Mouse (Mus musculus): ENCODE data around the gene Rnf213. TPM values are rescaled to one million over a fixed set of nuclear protein-coding genes. Genes with fewer than 3 reads are reported as not detected.
A peak's percentile ranks its signal among the peaks of the same experiment; 100 is the strongest.

Rnf213 gene
- polyA plus RNA-seq, 1 experiment from 2014 or later, result 1.0 TPM

- H3K27ac ChIP-seq (ENCODE audit: low read depth, low read length), result no peak overlapping the region
- H3K4me3 ChIP-seq (ENCODE audit: low read length), result no peak overlapping the region
- no peaks in the 10 kb centered on the region for H3K36me3 ChIP-seq (ENCODE audit: control insufficient read depth, insufficient read depth, low read length)
- no peak for ATAC-seq
- no peak overlapping the region for H3K4me2 ChIP-seq (ENCODE audit: low read length)
- H3K4me1 ChIP-seq (ENCODE audit: control insufficient read depth, insufficient read depth, low read depth, low read length), result no peaks in the 10 kb centered on the region
- H3K9me3 ChIP-seq (ENCODE audit: control insufficient read depth, low read length), result no peaks in the 10 kb centered on the region
- no peak overlapping the region for H3K9ac ChIP-seq (ENCODE audit: low read depth, low read length)
- 86% methylated on average over 4 of the region's 4 CpGs for WGBS
- H3K27me3 ChIP-seq (replicated peaks; ENCODE audit: control insufficient read depth, insufficient read depth, low read length), result no peaks in the 10 kb centered on the region
Measured at GRCm38 (mm10) chr11:119456097-119456496, 63.2 kb downstream of the Rnf213 start.

- Histone ChIP-seq H3K36me3 (ENCODE audit: control insufficient read depth, insufficient read depth, low read length) (no peaks in the 10 kb centered on the region), H3K4me2 (ENCODE audit: low read length) (no peak overlapping the region), H3K27me3 (replicated peaks; ENCODE audit: control insufficient read depth, insufficient read depth, low read length) (no peaks in the 10 kb centered on the region), H3K27ac (ENCODE audit: low read depth, low read length) (no peak overlapping the region), H3K9me3 (ENCODE audit: control insufficient read depth, low read length) (no peaks in the 10 kb centered on the region), H3K4me1 (ENCODE audit: control insufficient read depth, insufficient read depth, low read depth, low read length) (no peaks in the 10 kb centered on the region), H3K9ac (ENCODE audit: low read depth, low read length) (no peak overlapping the region), H3K4me3 (ENCODE audit: low read length) (no peak overlapping the region)
- 90% methylated on average over 4 of the region's 4 CpGs for WGBS
- no peak for ATAC-seq
Measured at GRCm38 (mm10) chr11:119477876-119478275, 85.0 kb downstream of the Rnf213 start.

GRCm38 (mm10) chr11:119490861-119491689, 98.2 kb downstream of the Rnf213 start, which contains the start of gene Endov:
Gene Endov, plus strand, starts transcription at chr11:119491347.
- H3K27ac ChIP-seq (ENCODE audit: low read depth, low read length), result peak within 1 kb of the TSS; percentile 98
- H3K4me3 ChIP-seq (ENCODE audit: low read length), result peak within 1 kb of the TSS; percentile 58
- H3K27me3 ChIP-seq (replicated peaks; ENCODE audit: control insufficient read depth, insufficient read depth, low read length), result no peaks in the 10 kb centered on the region
- peak within 1 kb of the TSS; percentile 94 for H3K4me2 ChIP-seq (ENCODE audit: low read length)
- peak within 1 kb of the TSS; percentile 95 for H3K9ac ChIP-seq (ENCODE audit: low read depth, low read length)
- peak; percentile 97 for ATAC-seq
- H3K4me1 ChIP-seq (ENCODE audit: control insufficient read depth, insufficient read depth, low read depth, low read length), result peaks cover 21% of the 10 kb centered on the region
- no peaks in the 10 kb centered on the region; the same call in 1 of the 2 replicates for H3K36me3 ChIP-seq (ENCODE audit: control insufficient read depth, insufficient read depth, low read length)
- H3K9me3 ChIP-seq (ENCODE audit: control insufficient read depth, low read length), result no peaks in the 10 kb centered on the region
- under 1% methylated on average over 63 of the region's 66 CpGs for WGBS

GRCm38 (mm10) chr11:119491690-119492087, 98.8 kb downstream of the Rnf213 start:
- no peaks in the 10 kb centered on the region; the same call in 1 of the 2 replicates for H3K36me3 ChIP-seq (ENCODE audit: control insufficient read depth, insufficient read depth, low read length)
- peak; percentile 32; the same call in 1 of the 2 replicates for ATAC-seq
- WGBS, result 6% methylated on average over 26 of the region's 27 CpGs
- H3K4me2 ChIP-seq (ENCODE audit: low read length), result peak overlapping the region; percentile 94
- peaks cover 21% of the 10 kb centered on the region for H3K4me1 ChIP-seq (ENCODE audit: control insufficient read depth, insufficient read depth, low read depth, low read length)
- H3K27me3 ChIP-seq (replicated peaks; ENCODE audit: control insufficient read depth, insufficient read depth, low read length), result no peaks in the 10 kb centered on the region
- peak overlapping the region; percentile 95 for H3K9ac ChIP-seq (ENCODE audit: low read depth, low read length)
- peak overlapping the region; percentile 58 for H3K4me3 ChIP-seq (ENCODE audit: low read length)
- H3K27ac ChIP-seq (ENCODE audit: low read depth, low read length), result peak overlapping the region; percentile 98
- H3K9me3 ChIP-seq (ENCODE audit: control insufficient read depth, low read length), result no peaks in the 10 kb centered on the region

- ATAC-seq, result no peak
- Histone ChIP-seq H3K9ac (ENCODE audit: low read depth, low read length) (peak overlapping the region; percentile 18), H3K4me1 (ENCODE audit: control insufficient read depth, insufficient read depth, low read depth, low read length) (peaks cover 21% of the 10 kb centered on the region), H3K27ac (ENCODE audit: low read depth, low read length) (no peak overlapping the region), H3K4me2 (ENCODE audit: low read length) (peak overlapping the region; percentile 94), H3K27me3 (replicated peaks; ENCODE audit: control insufficient read depth, insufficient read depth, low read length) (no peaks in the 10 kb centered on the region), H3K9me3 (ENCODE audit: control insufficient read depth, low read length) (no peaks in the 10 kb centered on the region), H3K36me3 (ENCODE audit: control insufficient read depth, insufficient read depth, low read length) (no peaks in the 10 kb centered on the region; the same call in 1 of the 2 replicates), H3K4me3 (ENCODE audit: low read length) (no peak overlapping the region; the same call in 1 of the 2 replicates)
- WGBS, result 93% methylated on average over 6 of the region's 6 CpGs
Measured at GRCm38 (mm10) chr11:119492830-119493229, 99.9 kb downstream of the Rnf213 start.

GRCm38 (mm10) chr11:119493516-119493915, 100.6 kb downstream of the Rnf213 start:
- H3K4me1 ChIP-seq (ENCODE audit: control insufficient read depth, insufficient read depth, low read depth, low read length), result peaks cover 21% of the 10 kb centered on the region
- no peaks in the 10 kb centered on the region for H3K27me3 ChIP-seq (replicated peaks; ENCODE audit: control insufficient read depth, insufficient read depth, low read length)
- H3K9ac ChIP-seq (ENCODE audit: low read depth, low read length), result no peak overlapping the region
- no peak overlapping the region for H3K27ac ChIP-seq (ENCODE audit: low read depth, low read length)
- ATAC-seq, result no peak
- no peaks in the 10 kb centered on the region; the same call in 1 of the 2 replicates for H3K36me3 ChIP-seq (ENCODE audit: control insufficient read depth, insufficient read depth, low read length)
- H3K9me3 ChIP-seq (ENCODE audit: control insufficient read depth, low read length), result no peaks in the 10 kb centered on the region
- H3K4me2 ChIP-seq (ENCODE audit: low read length), result no peak overlapping the region
- no peak overlapping the region for H3K4me3 ChIP-seq (ENCODE audit: low read length)
- WGBS, result 75% methylated on average over 4 of the region's 4 CpGs

- 93% methylated on average over 5 of the region's 5 CpGs for WGBS
Measured at GRCm38 (mm10) chr11:119496147-119496546, 103.2 kb downstream of the Rnf213 start.

GRCm38 (mm10) chr11:119497451-119497850, 104.6 kb downstream of the Rnf213 start:
- Histone ChIP-seq H3K27ac (ENCODE audit: low read depth, low read length) (no peak overlapping the region), H3K27me3 (replicated peaks; ENCODE audit: control insufficient read depth, insufficient read depth, low read length) (no peaks in the 10 kb centered on the region), H3K36me3 (ENCODE audit: control insufficient read depth, insufficient read depth, low read length) (peaks cover 2% of the 10 kb centered on the region), H3K9ac (ENCODE audit: low read depth, low read length) (no peak overlapping the region), H3K9me3 (ENCODE audit: control insufficient read depth, low read length) (no peaks in the 10 kb centered on the region), H3K4me3 (ENCODE audit: low read length) (no peak overlapping the region), H3K4me1 (ENCODE audit: control insufficient read depth, insufficient read depth, low read depth, low read length) (peaks cover 10% of the 10 kb centered on the region), H3K4me2 (ENCODE audit: low read length) (no peak overlapping the region)
- ATAC-seq, result no peak
- 64% methylated on average over 4 of the region's 4 CpGs for WGBS

More at GRCm38 (mm10) chr11:119496147-119496546, 103.2 kb downstream of the Rnf213 start:
- no peak overlapping the region for H3K27ac ChIP-seq (ENCODE audit: low read depth, low read length)
- no peak overlapping the region for H3K4me2 ChIP-seq (ENCODE audit: low read length)
- no peak for ATAC-seq
- peaks cover 2% of the 10 kb centered on the region for H3K36me3 ChIP-seq (ENCODE audit: control insufficient read depth, insufficient read depth, low read length)
- H3K9ac ChIP-seq (ENCODE audit: low read depth, low read length), result no peak overlapping the region
- peaks cover 16% of the 10 kb centered on the region for H3K4me1 ChIP-seq (ENCODE audit: control insufficient read depth, insufficient read depth, low read depth, low read length)
- H3K4me3 ChIP-seq (ENCODE audit: low read length), result no peak overlapping the region
- no peaks in the 10 kb centered on the region for H3K27me3 ChIP-seq (replicated peaks; ENCODE audit: control insufficient read depth, insufficient read depth, low read length)
- no peaks in the 10 kb centered on the region for H3K9me3 ChIP-seq (ENCODE audit: control insufficient read depth, low read length)

GRCm38 (mm10) chr11:119499297-119499696, 106.4 kb downstream of the Rnf213 start:
- WGBS, result 89% methylated on average over 4 of the region's 4 CpGs
- peaks cover 2% of the 10 kb centered on the region; the same call in 1 of the 2 replicates for H3K36me3 ChIP-seq (ENCODE audit: control insufficient read depth, insufficient read depth, low read length)
- H3K4me2 ChIP-seq (ENCODE audit: low read length), result no peak overlapping the region

More at GRCm38 (mm10) chr11:119499297-119499696, 106.4 kb downstream of the Rnf213 start:
- H3K27ac ChIP-seq (ENCODE audit: low read depth, low read length), result no peak overlapping the region
- no peaks in the 10 kb centered on the region for H3K27me3 ChIP-seq (replicated peaks; ENCODE audit: control insufficient read depth, insufficient read depth, low read length)
- no peak overlapping the region; the same call in 1 of the 2 replicates for H3K9ac ChIP-seq (ENCODE audit: low read depth, low read length)
- no peaks in the 10 kb centered on the region for H3K9me3 ChIP-seq (ENCODE audit: control insufficient read depth, low read length)
- H3K4me3 ChIP-seq (ENCODE audit: low read length), result no peak overlapping the region
- no peaks in the 10 kb centered on the region for H3K4me1 ChIP-seq (ENCODE audit: control insufficient read depth, insufficient read depth, low read depth, low read length)
- ATAC-seq, result no peak
